Mouse (Mus musculus) C2C12 (cell line): ENCODE measurements around the gene 1700025G04Rik.

ENCODE experiments used
- MYOD1 ChIP-seq: IDR thresholded peaks from one replicate; pipeline ENCODE4 v1.6.1; 2011; ENCODE audit warnings: low read depth; ENCODE audit not compliant: control insufficient read depth, insufficient read length
- MYOG ChIP-seq: IDR thresholded peaks from one replicate; pipeline ENCODE4 v1.6.1; 2011; ENCODE audit not compliant: control insufficient read depth, insufficient read length; ENCODE audit errors: extremely low read depth

- TF ChIP-seq MYOD1 = no peak
- no peak for TF ChIP-seq MYOG
These were observed 199.8 kb downstream of the 1700025G04Rik start for GRCm38 (mm10) chr1:151890041-151890621.
